Mouse (Mus musculus) brain, embryonic 14.5 days (tissue): ENCODE data around the gene Hnrnph1.

Source experiments
- CTCF ChIP-seq: fragments of 200-500 bp; IDR thresholded peaks from 2 replicates; pipeline ENCODE4 v1.5.1; 2012; ENCODE audit warnings: inconsistent platforms, mild to moderate bottlenecking, moderate library complexity, borderline replicate concordance; ENCODE audit not compliant: insufficient read depth, insufficient read length; ENCODE audit errors: extremely low read depth
- POLR2A ChIP-seq: fragments of 200-500 bp; IDR thresholded peaks from 2 replicates; pipeline ENCODE4 v1.6.1; 2012; ENCODE audit warnings: mild to moderate bottlenecking, inconsistent platforms, borderline replicate concordance; ENCODE audit not compliant: poor library complexity, insufficient read depth, insufficient read length, severe bottlenecking; ENCODE audit errors: extremely low read depth

GRCm38 (mm10) chr11:50354851-50355250, 21.9 kb upstream of the Hnrnph1 start:
- TF ChIP-seq POLR2A (no peak), CTCF (no peak)
